Mouse (Mus musculus): Measurements from ENCODE around the gene Nap1l1. TPM values are rescaled to one million over a fixed set of nuclear protein-coding genes. Genes with fewer than 3 reads are reported as not detected.
"Not testable (repeated sequence)": the region's sequence is repeated elsewhere in the genome, so short reads cannot be mapped to it uniquely, and the experiment has no call there.

Gene Nap1l1
- polyA plus RNA-seq, 1 experiment = 1,280 TPM

GRCm38 (mm10) chr10:111484079-111484478 lies 11.1 kb downstream of the Nap1l1 start:
- TF ChIP-seq CTCF (IDR thresholded peaks at IDR 0.05; ENCODE audit: low read depth, low read length) (no peak), POLR2A (IDR thresholded peaks at IDR 0.05; ENCODE audit: insufficient read depth, low read length) (no peak), EP300 (IDR thresholded peaks at IDR 0.05; ENCODE audit: insufficient read depth, low read depth, low read length) (no peak)
- H3K27ac ChIP-seq (ENCODE audit: insufficient read depth, low read length) = no peak overlapping the region
- H3K27me3 ChIP-seq (ENCODE audit: control insufficient read depth, insufficient read depth, low read length, poor library complexity, severe bottlenecking) = no peaks in the 10 kb centered on the region
- no peak overlapping the region for H3K9ac ChIP-seq (ENCODE audit: low read depth, poor library complexity, severe bottlenecking)
- peaks cover 9% of the 10 kb centered on the region for H3K4me1 ChIP-seq (ENCODE audit: control insufficient read depth, insufficient read depth, low read length)
- H3K4me3 ChIP-seq (ENCODE audit: low read depth, low read length) = no peak overlapping the region
- no peaks in the 10 kb centered on the region for H3K9me3 ChIP-seq (replicated peaks; ENCODE audit: control insufficient read depth, insufficient read depth, low read length, poor library complexity, severe bottlenecking)
- H3K36me3 ChIP-seq (ENCODE audit: control insufficient read depth, insufficient read depth, low read length, poor library complexity, severe bottlenecking) = peaks cover 79% of the 10 kb centered on the region

- TF ChIP-seq POLR2A (IDR thresholded peaks at IDR 0.05; ENCODE audit: insufficient read depth, low read length) (no peak), EP300 (IDR thresholded peaks at IDR 0.05; ENCODE audit: insufficient read depth, low read depth, low read length) (no peak), CTCF (IDR thresholded peaks at IDR 0.05; ENCODE audit: low read depth, low read length) (no peak)
Observed at GRCm38 (mm10) chr10:111488793-111489192, 15.8 kb downstream of the Nap1l1 start.

GRCm38 (mm10) chr10:111490079-111490478 lies 17.1 kb downstream of the Nap1l1 start:
- H3K4me3 ChIP-seq (ENCODE audit: low read depth, low read length); H3K27ac ChIP-seq (ENCODE audit: insufficient read depth, low read length); H3K9me3 ChIP-seq (replicated peaks; ENCODE audit: control insufficient read depth, insufficient read depth, low read length, poor library complexity, severe bottlenecking); H3K27me3 ChIP-seq (ENCODE audit: control insufficient read depth, insufficient read depth, low read length, poor library complexity, severe bottlenecking); H3K9ac ChIP-seq (ENCODE audit: low read depth, poor library complexity, severe bottlenecking); H3K4me1 ChIP-seq (ENCODE audit: control insufficient read depth, insufficient read depth, low read length): not testable (repeated sequence)
- H3K36me3 ChIP-seq (ENCODE audit: control insufficient read depth, insufficient read depth, low read length, poor library complexity, severe bottlenecking) = peaks cover 85% of the 10 kb centered on the region

More at GRCm38 (mm10) chr10:111488793-111489192, 15.8 kb downstream of the Nap1l1 start:
- Histone ChIP-seq H3K9ac (ENCODE audit: low read depth, poor library complexity, severe bottlenecking) (no peak overlapping the region), H3K27me3 (ENCODE audit: control insufficient read depth, insufficient read depth, low read length, poor library complexity, severe bottlenecking) (no peaks in the 10 kb centered on the region), H3K9me3 (replicated peaks; ENCODE audit: control insufficient read depth, insufficient read depth, low read length, poor library complexity, severe bottlenecking) (no peaks in the 10 kb centered on the region), H3K4me3 (ENCODE audit: low read depth, low read length) (no peak overlapping the region), H3K36me3 (ENCODE audit: control insufficient read depth, insufficient read depth, low read length, poor library complexity, severe bottlenecking) (peaks cover 87% of the 10 kb centered on the region), H3K27ac (ENCODE audit: insufficient read depth, low read length) (no peak overlapping the region), H3K4me1 (ENCODE audit: control insufficient read depth, insufficient read depth, low read length) (no peaks in the 10 kb centered on the region)

GRCm38 (mm10) chr10:111495888-111496287 lies 22.9 kb downstream of the Nap1l1 start:
- H3K9me3 ChIP-seq (replicated peaks; ENCODE audit: control insufficient read depth, insufficient read depth, low read length, poor library complexity, severe bottlenecking) = no peaks in the 10 kb centered on the region
- H3K27ac ChIP-seq (ENCODE audit: insufficient read depth, low read length) = no peak overlapping the region
- H3K27me3 ChIP-seq (ENCODE audit: control insufficient read depth, insufficient read depth, low read length, poor library complexity, severe bottlenecking) = no peaks in the 10 kb centered on the region
- no peaks in the 10 kb centered on the region for H3K4me1 ChIP-seq (ENCODE audit: control insufficient read depth, insufficient read depth, low read length)
- H3K36me3 ChIP-seq (ENCODE audit: control insufficient read depth, insufficient read depth, low read length, poor library complexity, severe bottlenecking) = peaks cover 64% of the 10 kb centered on the region
- no peak overlapping the region for H3K9ac ChIP-seq (ENCODE audit: low read depth, poor library complexity, severe bottlenecking)
- TF ChIP-seq POLR2A (IDR thresholded peaks at IDR 0.05; ENCODE audit: insufficient read depth, low read length) (no peak), CTCF (IDR thresholded peaks at IDR 0.05; ENCODE audit: low read depth, low read length) (no peak), EP300 (IDR thresholded peaks at IDR 0.05; ENCODE audit: insufficient read depth, low read depth, low read length) (no peak)
- H3K4me3 ChIP-seq (ENCODE audit: low read depth, low read length) = no peak overlapping the region

- no peak overlapping the region for H3K4me3 ChIP-seq (ENCODE audit: low read depth, low read length)
- H3K27me3 ChIP-seq (ENCODE audit: control insufficient read depth, insufficient read depth, low read length, poor library complexity, severe bottlenecking) = no peaks in the 10 kb centered on the region
- no peak overlapping the region for H3K27ac ChIP-seq (ENCODE audit: insufficient read depth, low read length)
- H3K9me3 ChIP-seq (replicated peaks; ENCODE audit: control insufficient read depth, insufficient read depth, low read length, poor library complexity, severe bottlenecking) = no peaks in the 10 kb centered on the region
- H3K4me1 ChIP-seq (ENCODE audit: control insufficient read depth, insufficient read depth, low read length) = no peaks in the 10 kb centered on the region
- no peak overlapping the region for H3K9ac ChIP-seq (ENCODE audit: low read depth, poor library complexity, severe bottlenecking)
- peaks cover 32% of the 10 kb centered on the region for H3K36me3 ChIP-seq (ENCODE audit: control insufficient read depth, insufficient read depth, low read length, poor library complexity, severe bottlenecking)
- TF ChIP-seq CTCF (IDR thresholded peaks at IDR 0.05; ENCODE audit: low read depth, low read length) = no peak
- TF ChIP-seq EP300 (IDR thresholded peaks at IDR 0.05; ENCODE audit: insufficient read depth, low read depth, low read length) = no peak
- no peak for TF ChIP-seq POLR2A (IDR thresholded peaks at IDR 0.05; ENCODE audit: insufficient read depth, low read length)
Observed at GRCm38 (mm10) chr10:111499892-111500291, 26.9 kb downstream of the Nap1l1 start.

GRCm38 (mm10) chr10:111503071-111503470 lies 30.0 kb downstream of the Nap1l1 start:
- Histone ChIP-seq H3K9ac (ENCODE audit: low read depth, poor library complexity, severe bottlenecking) (no peak overlapping the region), H3K4me3 (ENCODE audit: low read depth, low read length) (no peak overlapping the region), H3K4me1 (ENCODE audit: control insufficient read depth, insufficient read depth, low read length) (no peaks in the 10 kb centered on the region), H3K36me3 (ENCODE audit: control insufficient read depth, insufficient read depth, low read length, poor library complexity, severe bottlenecking) (peaks cover 6% of the 10 kb centered on the region), H3K9me3 (replicated peaks; ENCODE audit: control insufficient read depth, insufficient read depth, low read length, poor library complexity, severe bottlenecking) (no peaks in the 10 kb centered on the region), H3K27me3 (ENCODE audit: control insufficient read depth, insufficient read depth, low read length, poor library complexity, severe bottlenecking) (no peaks in the 10 kb centered on the region), H3K27ac (ENCODE audit: insufficient read depth, low read length) (no peak overlapping the region)
- TF ChIP-seq POLR2A (IDR thresholded peaks at IDR 0.05; ENCODE audit: insufficient read depth, low read length) (no peak), EP300 (IDR thresholded peaks at IDR 0.05; ENCODE audit: insufficient read depth, low read depth, low read length) (no peak), CTCF (IDR thresholded peaks at IDR 0.05; ENCODE audit: low read depth, low read length) (peak; percentile 18)
